Mouse (Mus musculus) neutrophil, adult 5-6 weeks (primary cell): ENCODE measurements around the gene Sult2a4. TPM values are rescaled to one million over a fixed set of nuclear protein-coding genes. Genes with fewer than 3 reads are reported as not detected.
"Not testable (repeated sequence)": the region's sequence is repeated elsewhere in the genome, so short reads cannot be mapped to it uniquely, and the experiment has no call there.

Experiments
- ATAC-seq: fragments of 151-379, 151-347 bp; 2 replicates; pipeline ENCODE4 v1.8.0; 2017; ENCODE audit warnings: mild to moderate bottlenecking, moderate TSS enrichment; ENCODE audit not compliant: insufficient number of reproducible peaks, poor library complexity, low FRiP score, severe bottlenecking; ENCODE audit errors: extremely low read depth
- total RNA-seq: library from RNA; stranded (forward); fragments of 200-1000 nt; gene quantifications from 2 replicates; pipeline ENCODE4 v1.2.3, GENCODE M21; 2017

The Sult2a4 gene
- not detected in 2 replicates for total RNA-seq

DNA sequence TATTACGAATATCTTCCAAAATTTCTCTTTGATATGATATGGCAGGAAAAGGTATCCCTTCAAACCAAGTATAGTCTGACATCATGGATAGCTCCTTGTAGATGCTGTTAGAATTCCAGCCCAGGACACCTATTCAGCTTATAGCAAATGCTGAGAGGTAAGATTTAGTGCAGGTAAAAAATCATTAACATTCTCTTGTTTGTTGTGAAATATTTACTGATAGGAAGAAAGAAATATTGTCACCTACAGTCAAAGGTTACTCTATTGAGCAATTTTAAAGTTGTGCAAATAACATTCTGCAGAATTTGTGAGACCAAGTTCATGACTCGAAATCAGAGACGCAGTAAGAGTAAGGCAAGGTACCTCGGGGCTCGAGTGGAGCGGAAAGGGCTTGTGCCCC, at the start of gene Sult2a4:
Gene Sult2a4, minus strand, starts transcription at position 101 of the 400 bp plus-strand sequence.
- not testable (repeated sequence) for ATAC-seq

DNA sequence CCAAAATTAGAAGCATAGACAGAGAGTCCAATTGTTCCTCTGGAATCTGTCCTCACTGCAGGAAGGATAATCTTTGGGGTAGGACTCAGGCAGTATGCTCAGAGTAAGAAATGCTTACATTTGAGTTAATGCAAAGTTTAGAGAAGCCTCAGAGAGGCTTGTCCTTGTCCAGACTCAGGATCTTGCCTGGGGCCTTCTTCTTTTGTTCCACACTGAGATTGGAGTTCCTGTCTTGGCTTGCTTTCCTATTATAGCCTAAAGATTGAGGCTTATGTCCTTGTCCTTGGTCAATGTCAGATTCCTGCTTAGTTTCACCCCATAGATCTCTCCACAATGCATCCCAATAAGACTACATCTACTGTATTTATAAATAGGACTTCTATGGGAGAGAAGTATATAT, 41.4 kb upstream of the Sult2a4 start:
- not testable (repeated sequence) for ATAC-seq

DNA sequence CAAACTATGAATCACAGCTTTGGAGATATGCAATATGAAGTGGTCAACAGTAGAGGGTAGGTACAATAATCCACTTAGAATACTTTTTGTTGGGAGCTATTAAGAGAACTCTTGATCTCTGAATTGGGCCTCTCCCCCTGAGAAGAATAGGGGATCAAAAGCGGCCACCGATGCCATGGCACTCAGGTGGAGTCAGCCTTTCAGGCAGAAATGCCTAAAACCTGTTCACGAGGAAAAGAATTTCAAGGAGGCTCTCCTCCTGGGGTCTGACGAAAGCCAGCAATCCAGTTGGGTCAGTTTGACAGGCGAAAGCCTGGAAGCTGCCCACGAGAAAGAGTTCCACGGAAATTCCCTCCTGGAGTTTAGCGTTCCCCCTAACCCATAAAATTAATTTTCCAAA, 23.7 kb upstream of the Sult2a4 start:
- no peak for ATAC-seq

DNA sequence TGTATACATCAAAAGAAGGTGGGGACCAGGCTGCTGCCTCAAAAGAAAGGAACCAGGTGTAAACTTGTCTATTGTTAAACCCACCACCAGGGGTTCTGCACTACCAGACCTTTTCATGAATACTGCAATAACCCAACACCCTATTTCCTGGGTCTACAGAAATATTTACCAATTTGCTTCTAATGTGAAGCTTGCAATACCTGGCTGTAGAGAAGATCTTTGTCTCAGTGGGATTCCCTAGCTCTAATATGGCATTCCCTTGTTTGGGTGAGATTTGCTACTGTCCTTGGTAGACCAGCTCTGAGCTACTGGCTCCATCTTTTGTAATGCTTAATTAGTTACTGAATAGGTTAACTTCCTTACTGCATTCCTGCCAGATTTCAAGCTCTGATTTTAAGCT, 21.3 kb upstream of the Sult2a4 start:
- not testable (repeated sequence) for ATAC-seq

Other genes with a start within 250 kb of the Sult2a4 start
- gene Sult2a1, start 152.2 kb downstream of the Sult2a4 start, total RNA-seq = not detected in 2 replicates
- not detected in 2 replicates for gene Sult2a3, start 133.4 kb upstream of the Sult2a4 start, total RNA-seq